Mouse (Mus musculus) hindbrain, embryonic 10.5 days (tissue): ENCODE results near the gene Rph3al. TPM values are rescaled to one million over a fixed set of nuclear protein-coding genes. Genes with fewer than 3 reads are reported as not detected.
A peak's percentile ranks its signal among the peaks of the same experiment; 100 is the strongest.

Experiments
- DNase-seq: peaks from one replicate; pipeline ENCODE4 v3.0.0-alpha.2; 2017; ENCODE audit warnings: low spot score
- H3K27ac ChIP-seq: fragments of 300-500 bp; sonication (generic); 2 replicates; pipeline ENCODE4 v1.5.1; 2016; ENCODE audit warnings: mild to moderate bottlenecking, moderate library complexity
- H3K27me3 ChIP-seq: fragments of 300-500 bp; sonication (generic); 2 replicates; pipeline ENCODE4 v1.6.1; 2016; ENCODE audit warnings: mild to moderate bottlenecking; ENCODE audit not compliant: poor library complexity, insufficient read depth, severe bottlenecking
- H3K36me3 ChIP-seq: fragments of 300-500 bp; sonication (generic); 2 replicates; pipeline ENCODE4 v1.6.1; 2016; ENCODE audit warnings: mild to moderate bottlenecking, moderate library complexity
- H3K4me1 ChIP-seq: fragments of 300-500 bp; sonication (generic); replicated peaks from 2 replicates; pipeline ENCODE4 v1.6.1; 2016; ENCODE audit warnings: mild to moderate bottlenecking
- H3K4me3 ChIP-seq: fragments of 300-500 bp; sonication (generic); 2 replicates; pipeline ENCODE4 v1.5.1; 2016; ENCODE audit warnings: mild to moderate bottlenecking, moderate library complexity
- H3K9me3 ChIP-seq: fragments of 300-500 bp; sonication (generic); 2 replicates; pipeline ENCODE4 v1.6.1; 2016; ENCODE audit warnings: mild to moderate bottlenecking, moderate library complexity
- WGBS: fragments of 180-500 bp; shearing (Covaris S2); methylation state at CpG from one replicate; pipeline ENCODE4 v1.1.7; 2016; 5-methylcytosine and 5-hydroxymethylcytosine counted together
- polyA plus RNA-seq: library from polyadenylated mRNA; unstranded; fragments of >200 nt; fragmentation: Nextera tagmentation; extraction: Ambion mirVana; gene quantifications from 2 replicates; pipeline ENCODE4 v1.2.1, GENCODE M21; 2016

Gene Rph3al
- polyA plus RNA-seq, 1 experiment from 2014 or later: 2.4 TPM

GRCm38 (mm10) chr11:75894791-75895420, 43.3 kb downstream of the Rph3al start:
- H3K27me3 ChIP-seq: no peaks in the 10 kb centered on the region; the same call in 1 of the 2 replicates
- peaks cover 26% of the 10 kb centered on the region for H3K4me1 ChIP-seq
- H3K4me3 ChIP-seq: no peak overlapping the region
- H3K27ac ChIP-seq: peak overlapping the region; percentile 23; the same call in 1 of the 2 replicates
- 77% methylated on average over 12 of the region's 12 CpGs for WGBS
- H3K36me3 ChIP-seq: no peaks in the 10 kb centered on the region
- no peaks in the 10 kb centered on the region for H3K9me3 ChIP-seq
- no peak for DNase-seq

GRCm38 (mm10) chr11:75893956-75894355, 44.3 kb downstream of the Rph3al start:
- DNase-seq: no peak
- peaks cover 16% of the 10 kb centered on the region for H3K4me1 ChIP-seq
- no peaks in the 10 kb centered on the region; the same call in 1 of the 2 replicates for H3K27me3 ChIP-seq
- H3K27ac ChIP-seq: no peak overlapping the region
- 67% methylated on average over 2 of the region's 2 CpGs for WGBS
- no peak overlapping the region for H3K4me3 ChIP-seq
- no peaks in the 10 kb centered on the region for H3K9me3 ChIP-seq
- H3K36me3 ChIP-seq: no peaks in the 10 kb centered on the region

- Histone ChIP-seq H3K27ac (no peak overlapping the region), H3K36me3 (no peaks in the 10 kb centered on the region), H3K4me1 (no peaks in the 10 kb centered on the region), H3K4me3 (no peak overlapping the region), H3K9me3 (no peaks in the 10 kb centered on the region), H3K27me3 (no peaks in the 10 kb centered on the region; the same call in 1 of the 2 replicates)
- 89% methylated on average over 3 of the region's 3 CpGs for WGBS
- DNase-seq: no peak
Observed at GRCm38 (mm10) chr11:75887349-75887748, 50.9 kb downstream of the Rph3al start.

- DNase-seq: no peak
- H3K4me3 ChIP-seq: no peak overlapping the region
- no peak overlapping the region for H3K27ac ChIP-seq
- H3K36me3 ChIP-seq: no peaks in the 10 kb centered on the region
- H3K9me3 ChIP-seq: no peaks in the 10 kb centered on the region
- 0 out of 2 replicates have a peak, but pooled peaks cover 5% of the 10 kb centered on the region for H3K4me1 ChIP-seq
- WGBS: 86% methylated on average over 3 of the region's 3 CpGs
- H3K27me3 ChIP-seq: peaks cover 5% of the 10 kb centered on the region; the same call in 1 of the 2 replicates
Observed at GRCm38 (mm10) chr11:75881234-75881633, 57.0 kb downstream of the Rph3al start.

- H3K4me3 ChIP-seq: no peak overlapping the region
- no peaks in the 10 kb centered on the region for H3K9me3 ChIP-seq
- WGBS: 79% methylated on average over 8 of the region's 8 CpGs
- H3K4me1 ChIP-seq: 0 out of 2 replicates have a peak, but pooled peaks cover 8% of the 10 kb centered on the region
- no peak overlapping the region for H3K27ac ChIP-seq
- no peaks in the 10 kb centered on the region for H3K36me3 ChIP-seq
- no peak for DNase-seq
- peaks cover 5% of the 10 kb centered on the region; the same call in 1 of the 2 replicates for H3K27me3 ChIP-seq
Observed at GRCm38 (mm10) chr11:75880064-75880463, 58.2 kb downstream of the Rph3al start.

GRCm38 (mm10) chr11:75878460-75878859, 59.8 kb downstream of the Rph3al start:
- Histone ChIP-seq H3K4me1 (0 out of 2 replicates have a peak, but pooled peaks cover 8% of the 10 kb centered on the region), H3K27me3 (peaks cover 5% of the 10 kb centered on the region; the same call in 1 of the 2 replicates), H3K27ac (no peak overlapping the region), H3K4me3 (no peak overlapping the region), H3K36me3 (no peaks in the 10 kb centered on the region), H3K9me3 (no peaks in the 10 kb centered on the region)
- 91% methylated on average over 8 of the region's 8 CpGs for WGBS
- DNase-seq: no peak

- DNase-seq: no peak
- H3K4me3 ChIP-seq: no peak overlapping the region
- 55% methylated on average over 15 of the region's 15 CpGs for WGBS
- H3K36me3 ChIP-seq: no peaks in the 10 kb centered on the region
- H3K27ac ChIP-seq: no peak overlapping the region
- H3K9me3 ChIP-seq: no peaks in the 10 kb centered on the region
- 0 out of 2 replicates have a peak, but pooled peaks cover 8% of the 10 kb centered on the region for H3K4me1 ChIP-seq
- 0 out of 2 replicates have a peak, but pooled peaks cover 5% of the 10 kb centered on the region for H3K27me3 ChIP-seq
Observed at GRCm38 (mm10) chr11:75876043-75876780, 62.0 kb downstream of the Rph3al start.

- Histone ChIP-seq H3K4me1 (peaks cover 21% of the 10 kb centered on the region), H3K36me3 (no peaks in the 10 kb centered on the region), H3K9me3 (no peaks in the 10 kb centered on the region), H3K4me3 (no peak overlapping the region), H3K27me3 (0 out of 2 replicates have a peak, but pooled peaks cover 4% of the 10 kb centered on the region), H3K27ac (no peak overlapping the region)
- WGBS: 85% methylated on average over 1 of the region's 1 CpGs
- DNase-seq: no peak
Observed at GRCm38 (mm10) chr11:75871688-75872087, 66.5 kb downstream of the Rph3al start.

- Histone ChIP-seq H3K27me3 (0 out of 2 replicates have a peak, but pooled peaks cover 4% of the 10 kb centered on the region), H3K4me1 (peaks cover 21% of the 10 kb centered on the region), H3K27ac (no peak overlapping the region), H3K4me3 (no peak overlapping the region), H3K9me3 (no peaks in the 10 kb centered on the region), H3K36me3 (no peaks in the 10 kb centered on the region)
- no peak for DNase-seq
- WGBS: 58% methylated on average over 4 of the region's 4 CpGs
Observed at GRCm38 (mm10) chr11:75870947-75871346, 67.3 kb downstream of the Rph3al start.

GRCm38 (mm10) chr11:75870386-75870785, 67.8 kb downstream of the Rph3al start:
- peak overlapping the region; percentile 57; the same call in 1 of the 2 replicates for H3K27ac ChIP-seq
- peaks cover 26% of the 10 kb centered on the region for H3K4me1 ChIP-seq
- H3K27me3 ChIP-seq: 0 out of 2 replicates have a peak, but pooled peaks cover 4% of the 10 kb centered on the region
- no peak overlapping the region for H3K4me3 ChIP-seq
- DNase-seq: no peak
- H3K9me3 ChIP-seq: no peaks in the 10 kb centered on the region
- H3K36me3 ChIP-seq: no peaks in the 10 kb centered on the region
- WGBS: 88% methylated on average over 5 of the region's 5 CpGs

- Histone ChIP-seq H3K9me3 (no peaks in the 10 kb centered on the region), H3K4me1 (peaks cover 31% of the 10 kb centered on the region), H3K36me3 (no peaks in the 10 kb centered on the region), H3K4me3 (no peak overlapping the region), H3K27ac (peak overlapping the region; percentile 57; the same call in 1 of the 2 replicates), H3K27me3 (0 out of 2 replicates have a peak, but pooled peaks cover 4% of the 10 kb centered on the region)
- 72% methylated on average over 5 of the region's 5 CpGs for WGBS
- no peak for DNase-seq
Observed at GRCm38 (mm10) chr11:75869898-75870297, 68.3 kb downstream of the Rph3al start.

- Histone ChIP-seq H3K4me1 (peaks cover 48% of the 10 kb centered on the region), H3K9me3 (no peaks in the 10 kb centered on the region), H3K27ac (no peak overlapping the region), H3K36me3 (no peaks in the 10 kb centered on the region), H3K4me3 (no peak overlapping the region), H3K27me3 (0 out of 2 replicates have a peak, but pooled peaks cover 4% of the 10 kb centered on the region)
- DNase-seq: no peak
- 73% methylated on average over 4 of the region's 4 CpGs for WGBS
Observed at GRCm38 (mm10) chr11:75866861-75867260, 71.4 kb downstream of the Rph3al start.

- DNase-seq: no peak
- Histone ChIP-seq H3K4me3 (no peak overlapping the region), H3K27ac (peak overlapping the region; percentile 67; the same call in 1 of the 2 replicates), H3K4me1 (peaks cover 58% of the 10 kb centered on the region), H3K9me3 (no peaks in the 10 kb centered on the region), H3K36me3 (no peaks in the 10 kb centered on the region), H3K27me3 (0 out of 2 replicates have a peak, but pooled peaks cover 4% of the 10 kb centered on the region)
- 52% methylated on average over 9 of the region's 9 CpGs for WGBS
Observed at GRCm38 (mm10) chr11:75865859-75866258, 72.4 kb downstream of the Rph3al start.
